Mouse (Mus musculus): ENCODE data around the gene Cfap97d1. TPM values are rescaled to one million over a fixed set of nuclear protein-coding genes. Genes with fewer than 3 reads are reported as not detected.
A peak's percentile ranks its signal among the peaks of the same experiment; 100 is the strongest.

Cfap97d1 gene
- polyA plus RNA-seq, 1 experiment from 2014 or later: not detected

GRCm38 (mm10) chr11:101992411-101992810, 8.3 kb downstream of the Cfap97d1 start:
- ATAC-seq (replicated peaks): no peak
- H3K9ac ChIP-seq (replicated peaks): no peak overlapping the region
- H3K9me3 ChIP-seq: no peaks in the 10 kb centered on the region
- H3K4me1 ChIP-seq: no peaks in the 10 kb centered on the region
- H3K27ac ChIP-seq (replicated peaks): no peak overlapping the region
- H3K27me3 ChIP-seq: no peaks in the 10 kb centered on the region
- H3K4me3 ChIP-seq: no peak overlapping the region
- H3K36me3 ChIP-seq: no peaks in the 10 kb centered on the region; the same call in none of the 2 replicates
- H3K4me2 ChIP-seq (replicated peaks): no peak overlapping the region
- WGBS: 86% methylated on average over 7 of the region's 7 CpGs

GRCm38 (mm10) chr11:101994100-101994499, 10.0 kb downstream of the Cfap97d1 start:
- Histone ChIP-seq H3K27ac (replicated peaks) (no peak overlapping the region), H3K4me2 (replicated peaks) (no peak overlapping the region), H3K4me3 (no peak overlapping the region), H3K27me3 (no peaks in the 10 kb centered on the region), H3K9ac (replicated peaks) (no peak overlapping the region), H3K4me1 (no peaks in the 10 kb centered on the region), H3K9me3 (no peaks in the 10 kb centered on the region), H3K36me3 (no peaks in the 10 kb centered on the region; the same call in none of the 2 replicates)
- WGBS: 73% methylated on average over 8 of the region's 8 CpGs
- ATAC-seq (replicated peaks): no peak

- H3K27me3 ChIP-seq: no peaks in the 10 kb centered on the region
- no peak for ATAC-seq (replicated peaks)
- no peak overlapping the region for H3K27ac ChIP-seq (replicated peaks)
- H3K9me3 ChIP-seq: no peaks in the 10 kb centered on the region
- H3K4me2 ChIP-seq (replicated peaks): no peak overlapping the region
- no peak overlapping the region for H3K9ac ChIP-seq (replicated peaks)
- peaks cover 5% of the 10 kb centered on the region for H3K36me3 ChIP-seq
- no peaks in the 10 kb centered on the region for H3K4me1 ChIP-seq
- WGBS: 90% methylated on average over 7 of the region's 7 CpGs
- H3K4me3 ChIP-seq: no peak overlapping the region
These were observed 11.9 kb downstream of the Cfap97d1 start for GRCm38 (mm10) chr11:101995938-101996337.

GRCm38 (mm10) chr11:101998258-101998657, 14.2 kb downstream of the Cfap97d1 start:
- Histone ChIP-seq H3K4me2 (replicated peaks) (no peak overlapping the region), H3K36me3 (peaks cover 13% of the 10 kb centered on the region), H3K9me3 (no peaks in the 10 kb centered on the region), H3K9ac (replicated peaks) (no peak overlapping the region), H3K4me1 (no peaks in the 10 kb centered on the region), H3K4me3 (no peak overlapping the region), H3K27ac (replicated peaks) (no peak overlapping the region), H3K27me3 (no peaks in the 10 kb centered on the region)
- whole genome bisulfite sequencing: 50% methylated on average over 5 of the region's 5 CpGs
- no peak for ATAC-seq (replicated peaks)

- H3K4me3 ChIP-seq: no peak overlapping the region
- no peak overlapping the region for H3K4me2 ChIP-seq (replicated peaks)
- H3K36me3 ChIP-seq: peaks cover 22% of the 10 kb centered on the region
- no peaks in the 10 kb centered on the region for H3K9me3 ChIP-seq
- H3K4me1 ChIP-seq: no peaks in the 10 kb centered on the region
- H3K27me3 ChIP-seq: no peaks in the 10 kb centered on the region
- ATAC-seq (replicated peaks): no peak
- H3K9ac ChIP-seq (replicated peaks): no peak overlapping the region
- WGBS: 61% methylated on average over 4 of the region's 4 CpGs
- no peak overlapping the region for H3K27ac ChIP-seq (replicated peaks)
These were observed 15.4 kb downstream of the Cfap97d1 start for GRCm38 (mm10) chr11:101999466-101999865.

- Histone ChIP-seq H3K36me3 (peaks cover 46% of the 10 kb centered on the region), H3K27ac (replicated peaks) (no peak overlapping the region), H3K27me3 (no peaks in the 10 kb centered on the region), H3K4me2 (replicated peaks) (no peak overlapping the region), H3K4me1 (0 out of 2 replicates have a peak, but pooled peaks cover 6% of the 10 kb centered on the region), H3K9ac (replicated peaks) (no peak overlapping the region), H3K9me3 (no peaks in the 10 kb centered on the region), H3K4me3 (no peak overlapping the region)
- ATAC-seq (replicated peaks): no peak
- WGBS: 94% methylated on average over 8 of the region's 8 CpGs
These were observed 20.2 kb downstream of the Cfap97d1 start for GRCm38 (mm10) chr11:102004251-102004650.

GRCm38 (mm10) chr11:102006271-102006670, 22.2 kb downstream of the Cfap97d1 start:
- ATAC-seq (replicated peaks): no peak
- 58% methylated on average over 9 of the region's 9 CpGs for WGBS

GRCm38 (mm10) chr11:102006688-102007087, 22.6 kb downstream of the Cfap97d1 start:
- H3K36me3 ChIP-seq: peaks cover 39% of the 10 kb centered on the region

More at GRCm38 (mm10) chr11:102006271-102006670, 22.2 kb downstream of the Cfap97d1 start:
- no peaks in the 10 kb centered on the region for H3K27me3 ChIP-seq
- H3K4me2 ChIP-seq (replicated peaks): no peak overlapping the region
- H3K27ac ChIP-seq (replicated peaks): peak overlapping the region; percentile 3; the same call in 1 of the 2 replicates
- H3K4me3 ChIP-seq: no peak overlapping the region
- H3K9me3 ChIP-seq: no peaks in the 10 kb centered on the region
- no peak overlapping the region for H3K9ac ChIP-seq (replicated peaks)
- peaks cover 41% of the 10 kb centered on the region for H3K36me3 ChIP-seq
- peaks cover 24% of the 10 kb centered on the region for H3K4me1 ChIP-seq

GRCm38 (mm10) chr11:102008372-102008771, 24.3 kb downstream of the Cfap97d1 start:
- H3K27me3 ChIP-seq: no peaks in the 10 kb centered on the region
- peaks cover 49% of the 10 kb centered on the region for H3K36me3 ChIP-seq
- H3K9ac ChIP-seq (replicated peaks): no peak overlapping the region
- H3K4me1 ChIP-seq: peaks cover 24% of the 10 kb centered on the region
- no peak for ATAC-seq (replicated peaks)
- H3K27ac ChIP-seq (replicated peaks): no peak overlapping the region
- WGBS: 91% methylated on average over 8 of the region's 8 CpGs
- H3K9me3 ChIP-seq: no peaks in the 10 kb centered on the region
- H3K4me3 ChIP-seq: no peak overlapping the region
- H3K4me2 ChIP-seq (replicated peaks): no peak overlapping the region

More at GRCm38 (mm10) chr11:102006688-102007087, 22.6 kb downstream of the Cfap97d1 start:
- Histone ChIP-seq H3K27me3 (no peaks in the 10 kb centered on the region), H3K4me1 (peaks cover 24% of the 10 kb centered on the region), H3K9me3 (no peaks in the 10 kb centered on the region), H3K4me2 (replicated peaks) (no peak overlapping the region), H3K27ac (replicated peaks) (peak overlapping the region; percentile 3; the same call in 1 of the 2 replicates), H3K9ac (replicated peaks) (no peak overlapping the region), H3K4me3 (no peak overlapping the region)
- no peak for ATAC-seq (replicated peaks)
- WGBS: 62% methylated on average over 5 of the region's 5 CpGs

- no peak for ATAC-seq (replicated peaks)
- Histone ChIP-seq H3K4me2 (replicated peaks) (no peak overlapping the region), H3K27me3 (no peaks in the 10 kb centered on the region), H3K4me3 (no peak overlapping the region), H3K36me3 (peaks cover 43% of the 10 kb centered on the region), H3K27ac (replicated peaks) (peak overlapping the region; percentile 90), H3K9me3 (no peaks in the 10 kb centered on the region), H3K9ac (replicated peaks) (no peak overlapping the region), H3K4me1 (peaks cover 24% of the 10 kb centered on the region)
- 84% methylated on average over 15 of the region's 15 CpGs for WGBS
These were observed 25.0 kb downstream of the Cfap97d1 start for GRCm38 (mm10) chr11:102008954-102009637.

- Histone ChIP-seq H3K27me3 (no peaks in the 10 kb centered on the region), H3K4me3 (no peak overlapping the region), H3K4me1 (peaks cover 24% of the 10 kb centered on the region), H3K9me3 (no peaks in the 10 kb centered on the region), H3K4me2 (replicated peaks) (no peak overlapping the region), H3K9ac (replicated peaks) (0 out of 2 replicates have a peak overlapping the region, but pooled peaks have one; percentile 13), H3K27ac (replicated peaks) (peak overlapping the region; percentile 90), H3K36me3 (peaks cover 33% of the 10 kb centered on the region)
- WGBS: 16% methylated on average over 13 of the region's 13 CpGs
- ATAC-seq (replicated peaks): peak; percentile 82
These were observed 26.1 kb downstream of the Cfap97d1 start for GRCm38 (mm10) chr11:102010140-102010539.

- no peak overlapping the region for H3K27ac ChIP-seq (replicated peaks)
- no peaks in the 10 kb centered on the region for H3K27me3 ChIP-seq
- H3K4me3 ChIP-seq: no peak overlapping the region
- H3K36me3 ChIP-seq: peaks cover 35% of the 10 kb centered on the region
- 62% methylated on average over 8 of the region's 8 CpGs for WGBS
- H3K9me3 ChIP-seq: no peaks in the 10 kb centered on the region
- peaks cover 20% of the 10 kb centered on the region for H3K4me1 ChIP-seq
- H3K9ac ChIP-seq (replicated peaks): no peak overlapping the region
- no peak for ATAC-seq (replicated peaks)
- H3K4me2 ChIP-seq (replicated peaks): no peak overlapping the region
These were observed 27.4 kb downstream of the Cfap97d1 start for GRCm38 (mm10) chr11:102011510-102011909.
